Mouse (Mus musculus) spleen, adult 10 weeks (tissue): Measurements from ENCODE around the gene Akr1a1. TPM values are rescaled to one million over a fixed set of nuclear protein-coding genes. Genes with fewer than 3 reads are reported as not detected.

ENCODE experiments used
- polyA plus RNA-seq: library from polyadenylated mRNA; stranded (reverse); fragments of 350-450 nt; fragmentation: Illumina TruSeq; extraction: RNeasy Lipid Tissue Mini Kit (QIAGEN cat#74804); gene quantifications from one replicate; pipeline ENCODE4 v1.2.3, GENCODE M21; 2015; ENCODE audit warnings: low replicate concordance; ENCODE audit not compliant: insufficient read depth

Akr1a1 gene
- 291 TPM for polyA plus RNA-seq

GRCm38 (mm10) chr4:116650924-116651796, at the start of gene Akr1a1:
Akr1a1 (minus strand) TSS chr4:116651680.

DNA sequence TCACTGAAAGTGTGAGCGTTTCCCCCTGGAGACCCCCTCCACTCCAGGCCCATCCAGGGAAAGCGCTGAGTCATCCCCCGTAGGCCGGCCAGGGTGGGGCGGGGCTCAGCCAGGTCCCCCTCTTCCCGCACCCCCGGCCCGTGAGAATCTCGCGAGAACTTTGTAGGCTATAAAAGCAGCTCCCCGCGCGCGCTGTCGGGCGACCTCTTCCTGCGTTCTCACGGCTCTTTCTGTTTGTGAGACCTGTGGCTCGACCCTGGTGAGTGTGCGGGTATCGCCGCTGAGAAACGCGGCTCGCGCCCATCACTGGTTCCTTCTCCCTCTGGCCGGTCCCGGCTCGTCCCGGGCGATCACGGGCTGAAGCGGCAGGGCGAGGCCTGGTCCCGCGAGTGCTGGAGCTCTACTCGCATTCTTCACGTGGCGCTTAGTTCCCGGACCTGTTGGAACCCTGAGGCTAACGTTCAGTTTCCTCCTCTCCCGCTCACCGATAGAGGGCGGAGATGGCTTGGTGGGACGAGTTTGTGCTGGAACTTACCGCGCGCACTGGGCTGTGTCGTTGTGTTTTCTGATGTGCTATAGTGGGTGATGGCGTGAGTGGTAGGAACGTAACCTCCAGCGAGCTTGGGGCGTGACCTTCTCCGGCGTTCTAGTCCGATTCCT, 34.1 kb upstream of the Akr1a1 start, which contains the start of gene Prdx1:
Gene Prdx1 (plus strand): TSS at position 143 of the 660 bp plus-strand sequence.

GRCm38 (mm10) chr4:116627722-116628662, 23.5 kb downstream of the Akr1a1 start, which contains the start of gene Nasp:
Nasp (minus strand) TSS chr4:116627941.

GRCm38 (mm10) chr4:116596379-116596778, 55.1 kb downstream of the Akr1a1 start, which contains the start of gene Ccdc17:
Ccdc17 (plus strand) TSS chr4:116596654.

Other genes starting within 250 kb of the Akr1a1 start
- 18.8 TPM for gene Mast2, start 187.5 kb downstream of the Akr1a1 start, polyA plus RNA-seq
- 13.5 TPM for gene Ipp, start 144.1 kb downstream of the Akr1a1 start, polyA plus RNA-seq
- 40.6 TPM for gene Tmem69, start 95.7 kb downstream of the Akr1a1 start, polyA plus RNA-seq
- 156 TPM for gene Gpbp1l1, start 94.0 kb downstream of the Akr1a1 start, polyA plus RNA-seq
- gene Ccdc17, start 55.0 kb downstream of the Akr1a1 start, polyA plus RNA-seq, result 14.7 TPM
- gene Nasp, start 23.7 kb downstream of the Akr1a1 start, polyA plus RNA-seq, result 84.8 TPM
- 625 TPM for gene Prdx1, start 33.9 kb upstream of the Akr1a1 start, polyA plus RNA-seq
- gene Mmachc, start 56.7 kb upstream of the Akr1a1 start, polyA plus RNA-seq, result 11.2 TPM
- 42.6 TPM for gene Ccdc163, start 56.8 kb upstream of the Akr1a1 start, polyA plus RNA-seq
- 8.6 TPM for gene Tesk2, start 69.3 kb upstream of the Akr1a1 start, polyA plus RNA-seq
- 22.3 TPM for gene Toe1, start 156.0 kb upstream of the Akr1a1 start, polyA plus RNA-seq
- gene Mutyh, start 156.0 kb upstream of the Akr1a1 start, polyA plus RNA-seq, result 8.7 TPM
- not detected for gene Hpdl, start 170.0 kb upstream of the Akr1a1 start, polyA plus RNA-seq
- 0.04 TPM for gene Zswim5, start 225.7 kb upstream of the Akr1a1 start, polyA plus RNA-seq